In genomic region chr9:123528087-123528925, GRCm38 (mm10) we compare ENCODE assay signal across 8 mouse cellular contexts. TPM values are rescaled to one million over a fixed set of nuclear protein-coding genes. Genes with fewer than 3 reads are reported as not detected.
DNase-seq lines count a peak whose midpoint lies in the region; ATAC-seq and TF ChIP-seq lines count a peak whose summit lies in the region.

No protein-coding gene starts in this region.

- no peak for ATAC-seq in forebrain, embryonic 11.5 days (replicated peaks; ENCODE audit: low FRiP score)
- ATAC-seq in limb, embryonic 12.5 days (ENCODE audit: insufficient number of reproducible peaks, insufficient read depth, low FRiP score, low TSS enrichment, low read depth), result no peak
- no peak for ATAC-seq in stomach, embryonic 14.5 days (ENCODE audit: insufficient number of reproducible peaks, insufficient read depth, low FRiP score, low read depth)

- H3K4me3 ChIP-seq in kidney, adult 2 months (ENCODE audit: insufficient read depth, low read depth, low read length), result peak overlapping the region; percentile 78
- H3K4me3 ChIP-seq in forebrain, embryonic 11.5 days (ENCODE audit: low read depth, low read length), result peak overlapping the region; percentile 78
- H3K4me3 ChIP-seq in limb, embryonic 12.5 days (replicated peaks), result peak overlapping the region; percentile 96
- H3K4me3 ChIP-seq in stomach, embryonic 14.5 days (ENCODE audit: low read depth, low read length), result peak overlapping the region; percentile 45

- no peak for TF ChIP-seq POLR2A in kidney, adult 2 months (IDR thresholded peaks at IDR 0.05; ENCODE audit: low read depth, low read length)

- H3K4me2 ChIP-seq in forebrain, embryonic 11.5 days (ENCODE audit: low read depth, low read length, severe bottlenecking), result peak overlapping the region; percentile 37
- peak overlapping the region; percentile 61 for H3K4me2 ChIP-seq in limb, embryonic 12.5 days
- peak overlapping the region; percentile 72 for H3K4me2 ChIP-seq in stomach, embryonic 14.5 days (replicated peaks; ENCODE audit: low read depth, low read length)

- no peaks in the 10 kb centered on the region for H3K36me3 ChIP-seq in kidney, adult 2 months (ENCODE audit: control insufficient read depth, insufficient read depth, low read length)
- H3K36me3 ChIP-seq in forebrain, embryonic 11.5 days (ENCODE audit: control insufficient read depth, insufficient read depth, low read length), result no peaks in the 10 kb centered on the region
- no peaks in the 10 kb centered on the region for H3K36me3 ChIP-seq in limb, embryonic 12.5 days
- H3K36me3 ChIP-seq in stomach, embryonic 14.5 days (ENCODE audit: control insufficient read depth, insufficient read depth, low read length), result no peaks in the 10 kb centered on the region

- peak overlapping the region; percentile 24 for H3K9ac ChIP-seq in forebrain, embryonic 11.5 days (ENCODE audit: low read length)
- peak overlapping the region; percentile 61 for H3K9ac ChIP-seq in limb, embryonic 12.5 days (replicated peaks)
- peak overlapping the region; percentile 52 for H3K9ac ChIP-seq in stomach, embryonic 14.5 days (replicated peaks; ENCODE audit: low read depth, low read length)

- H3K27me3 ChIP-seq in kidney, adult 2 months (replicated peaks; ENCODE audit: control insufficient read depth, insufficient read depth, low read length), result no peaks in the 10 kb centered on the region
- no peaks in the 10 kb centered on the region for H3K27me3 ChIP-seq in forebrain, embryonic 11.5 days (ENCODE audit: control insufficient read depth, insufficient read depth, low read length)
- H3K27me3 ChIP-seq in limb, embryonic 12.5 days, result no peaks in the 10 kb centered on the region
- no peaks in the 10 kb centered on the region for H3K27me3 ChIP-seq in stomach, embryonic 14.5 days (ENCODE audit: control insufficient read depth, insufficient read depth, low read length)

- H3K9me3 ChIP-seq in forebrain, embryonic 11.5 days (ENCODE audit: control insufficient read depth, low read length), result no peaks in the 10 kb centered on the region
- H3K9me3 ChIP-seq in limb, embryonic 12.5 days, result no peaks in the 10 kb centered on the region
- no peaks in the 10 kb centered on the region for H3K9me3 ChIP-seq in stomach, embryonic 14.5 days (ENCODE audit: control insufficient read depth, low read depth, low read length)

- peaks cover 12% of the 10 kb centered on the region for H3K4me1 ChIP-seq in kidney, adult 2 months (ENCODE audit: control insufficient read depth, insufficient read depth, low read length)
- H3K4me1 ChIP-seq in forebrain, embryonic 11.5 days (replicated peaks; ENCODE audit: control insufficient read depth, insufficient read depth, low read length), result no peaks in the 10 kb centered on the region; the same call in 1 of the 2 replicates
- H3K4me1 ChIP-seq in limb, embryonic 12.5 days (replicated peaks), result peaks cover 18% of the 10 kb centered on the region
- H3K4me1 ChIP-seq in stomach, embryonic 14.5 days (ENCODE audit: control insufficient read depth, insufficient read depth, low read length), result peaks cover 13% of the 10 kb centered on the region; the same call in 1 of the 2 replicates

- DNase-seq in kidney, adult 2 months, result no peak
- DNase-seq in kidney, postnatal 25 days, result no peak
- peak; percentile 26 for DNase-seq in MN1 (ENCODE audit: low spot score)
- DNase-seq in forebrain, embryonic 11.5 days (ENCODE audit: low spot score), result no peak
- no peak for DNase-seq in thymus, postnatal 36 days
- DNase-seq in layer of hippocampus, postnatal 14 days (ENCODE audit: low spot score in 2 of 2), result no peak

- TF ChIP-seq CTCF in kidney, adult 2 months (conservative IDR thresholded peaks at IDR 0.05; ENCODE audit: insufficient read depth, insufficient read length, low read depth, low read length), result no peak

- WGBS in kidney, adult 2 months, result 11% methylated on average over 6 of the region's 6 CpGs
- 32% methylated on average over 6 of the region's 6 CpGs for WGBS in forebrain, embryonic 11.5 days
- 25% methylated on average over 6 of the region's 6 CpGs for WGBS in limb, embryonic 12.5 days
- WGBS in stomach, embryonic 14.5 days, result 33% methylated on average over 6 of the region's 6 CpGs

- peak overlapping the region; percentile 99 for H3K27ac ChIP-seq in kidney, adult 2 months (ENCODE audit: insufficient read depth, low read depth, low read length)
- H3K27ac ChIP-seq in forebrain, embryonic 11.5 days (ENCODE audit: low read depth, low read length), result 0 out of 2 replicates have a peak overlapping the region, but pooled peaks have one; percentile 13
- peak overlapping the region; percentile 90 for H3K27ac ChIP-seq in limb, embryonic 12.5 days
- H3K27ac ChIP-seq in stomach, embryonic 14.5 days (ENCODE audit: low read length), result peak overlapping the region; percentile 92

RNA-seq across cellular contexts. Expression of gene Sacm1l, which starts 1.3 kb away (rescaled TPM):
- polyA plus RNA-seq in kidney, adult 2 months (2012; rRNA removed), result 13.8 and 20.0 TPM in 2 replicates
- polyA plus RNA-seq in forebrain, embryonic 11.5 days (2014; fragmentation: Nextera tagmentation; extraction: Ambion mirVana), result 44.6 and 46.4 TPM in 2 replicates
- polyA plus RNA-seq in limb, embryonic 12.5 days (2016; fragmentation: Nextera tagmentation; extraction: Ambion mirVana), result 50.1 and 52.0 TPM in 2 replicates
- polyA plus RNA-seq in stomach, embryonic 14.5 days (2014; fragmentation: Nextera tagmentation; extraction: Ambion mirVana), result 51.7 and 53.8 TPM in 2 replicates
- total RNA-seq in layer of hippocampus, postnatal 14 days (2021), result 10 to 100 TPM; 47.5 to 52.2 TPM

RNA-seq across cellular contexts. Expression of gene Limd1, which starts 49.8 kb away (rescaled TPM):
- 56.9 and 58.7 TPM in 2 replicates for polyA plus RNA-seq in kidney, adult 2 months (2012; rRNA removed)
- 52.3 and 56.6 TPM in 2 replicates for polyA plus RNA-seq in forebrain, embryonic 11.5 days (2014; fragmentation: Nextera tagmentation; extraction: Ambion mirVana)
- 53.3 and 53.6 TPM in 2 replicates for polyA plus RNA-seq in limb, embryonic 12.5 days (2016; fragmentation: Nextera tagmentation; extraction: Ambion mirVana)
- 56.3 and 61.0 TPM in 2 replicates for polyA plus RNA-seq in stomach, embryonic 14.5 days (2014; fragmentation: Nextera tagmentation; extraction: Ambion mirVana)
- 10 to 100 TPM in 1 of 2 experiments, 1 to 10 TPM in 1; 8.2 to 11.3 TPM for total RNA-seq in layer of hippocampus, postnatal 14 days (2021)

Comparison
In these comparisons a context has a peak if more than half of its experiments do, and no peak if none do; other contexts are left out.
1. H3K27ac ChIP-seq: peak in every context shown above with its lines; median percentile 99 in kidney, adult 2 months; 92 in stomach, embryonic 14.5 days; 90 in limb, embryonic 12.5 days; 13 in forebrain, embryonic 11.5 days.
2. H3K4me3 ChIP-seq: peak in every context shown above with its lines; median percentile 96 in limb, embryonic 12.5 days; 78 in kidney, adult 2 months; 78 in forebrain, embryonic 11.5 days; 45 in stomach, embryonic 14.5 days.